Mouse (Mus musculus) small intestine, adult 2 months (tissue): Measurements from ENCODE around the gene Gm43518. TPM values are rescaled to one million over a fixed set of nuclear protein-coding genes. Genes with fewer than 3 reads are reported as not detected.

ENCODE experiments used
- H3K27ac ChIP-seq: fragments of 200-500 bp; 2 replicates; pipeline ENCODE4 v1.5.1; 2012; ENCODE audit warnings: low read depth, low read length, control low read depth, inconsistent platforms; ENCODE audit not compliant: insufficient read depth
- H3K27me3 ChIP-seq: fragments of 200-500 bp; 2 replicates; pipeline ENCODE4 v1.6.1; 2012; ENCODE audit warnings: mild to moderate bottlenecking, moderate library complexity, low read length, inconsistent platforms; ENCODE audit not compliant: control insufficient read depth, insufficient read depth
- H3K36me3 ChIP-seq: fragments of 200-500 bp; 2 replicates; pipeline ENCODE4 v1.6.1; 2012; ENCODE audit warnings: mild to moderate bottlenecking, low read length, control low read depth, inconsistent platforms; ENCODE audit not compliant: control insufficient read depth, insufficient read depth
- H3K4me1 ChIP-seq: fragments of 200-500 bp; 2 replicates; pipeline ENCODE4 v1.6.1; 2012; ENCODE audit warnings: low read length, inconsistent platforms, mixed read lengths; ENCODE audit not compliant: control insufficient read depth, insufficient read depth, insufficient read length
- H3K4me3 ChIP-seq: fragments of 200-500 bp; 2 replicates; pipeline ENCODE4 v1.5.1; 2012; ENCODE audit warnings: low read depth, mild to moderate bottlenecking, control low read depth, inconsistent platforms, low read length, moderate library complexity
- CTCF ChIP-seq: fragments of 200-500 bp; IDR thresholded peaks from 2 replicates; pipeline ENCODE4 v1.5.1; 2012; ENCODE audit warnings: low read depth, mild to moderate bottlenecking, control low read depth, inconsistent platforms, low read length, moderate library complexity, mixed read lengths; ENCODE audit not compliant: insufficient replicate concordance, insufficient read length; ENCODE audit errors: extremely low read depth
- POLR2A ChIP-seq: fragments of 200-500 bp; IDR thresholded peaks from 2 replicates; pipeline ENCODE4 v1.6.1; 2012; ENCODE audit warnings: low read depth, mild to moderate bottlenecking, control low read depth, inconsistent platforms, low read length, moderate library complexity
- WGBS: fragments of 180-500 bp; shearing (Covaris S2); methylation state at CpG from one replicate; pipeline ENCODE4 v1.1.7; 2018; 5-methylcytosine and 5-hydroxymethylcytosine counted together
- polyA plus RNA-seq: library from polyadenylated mRNA; depleted of rRNA; stranded (reverse); fragments of >200 nt; gene quantifications from 2 replicates; pipeline ENCODE4 v1.2.3, GENCODE M21; 2012

The Gm43518 gene
- polyA plus RNA-seq, 1 experiment: 0.44 TPM

- Histone ChIP-seq H3K36me3 (no peaks in the 10 kb centered on the region), H3K4me3 (no peak overlapping the region), H3K27me3 (no peaks in the 10 kb centered on the region), H3K27ac (peak overlapping the region; percentile 87), H3K4me1 (peaks cover 17% of the 10 kb centered on the region)
- no peak for TF ChIP-seq CTCF
- TF ChIP-seq POLR2A: no peak
- WGBS: 32% methylated on average over 5 of the region's 5 CpGs
These were observed 41.2 kb downstream of the Gm43518 start for GRCm38 (mm10) chr5:123968468-123968867.

DNA sequence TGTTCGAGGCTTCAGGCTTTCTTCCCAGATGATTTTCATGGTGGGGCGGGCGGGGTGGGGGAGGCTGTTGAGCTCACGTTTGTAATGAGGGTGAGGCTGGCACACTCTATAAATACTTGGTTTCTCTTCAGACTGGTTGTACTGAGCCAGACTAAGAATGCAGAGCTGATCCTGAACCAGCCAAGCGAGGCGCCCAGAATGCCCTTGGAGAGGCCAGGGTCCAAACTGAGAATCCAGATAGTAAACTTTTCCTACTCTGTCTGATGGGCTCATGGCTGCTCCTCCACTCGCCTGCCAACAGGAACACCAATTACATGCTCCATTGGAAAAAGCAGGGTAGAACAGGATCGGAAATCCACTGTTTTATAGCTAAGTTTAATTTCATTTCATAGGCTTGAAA lies 42.0 kb downstream of the Gm43518 start:
- WGBS: 35% methylated on average over 8 of the region's 8 CpGs
- H3K27ac ChIP-seq: peak overlapping the region; percentile 95
- H3K36me3 ChIP-seq: no peaks in the 10 kb centered on the region
- TF ChIP-seq POLR2A: no peak
- no peak for TF ChIP-seq CTCF
- peaks cover 17% of the 10 kb centered on the region for H3K4me1 ChIP-seq
- H3K27me3 ChIP-seq: no peaks in the 10 kb centered on the region
- H3K4me3 ChIP-seq: no peak overlapping the region

DNA sequence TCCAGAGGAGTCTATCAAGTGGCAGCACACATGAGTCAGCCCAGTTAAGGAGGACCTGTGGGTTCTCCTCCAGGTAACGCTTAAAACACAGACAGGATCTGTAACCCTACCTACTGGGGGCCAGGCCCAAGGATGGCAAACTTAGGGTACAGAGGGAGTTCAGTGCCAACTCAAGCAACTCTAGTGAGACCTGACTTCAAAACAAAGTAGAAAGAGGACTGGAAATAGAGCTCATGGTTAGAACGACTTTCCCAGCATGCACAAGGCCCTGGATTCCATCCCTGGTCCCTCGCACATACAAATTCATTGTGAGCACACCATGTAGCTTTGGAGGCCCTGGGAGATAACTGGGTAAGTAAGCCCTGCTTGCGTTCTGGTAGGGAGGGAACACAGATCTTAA lies 43.4 kb downstream of the Gm43518 start:
- H3K27ac ChIP-seq: no peak overlapping the region
- no peak overlapping the region for H3K4me3 ChIP-seq
- 86% methylated on average over 4 of the region's 4 CpGs for WGBS
- H3K36me3 ChIP-seq: no peaks in the 10 kb centered on the region
- no peak for TF ChIP-seq CTCF
- no peak for TF ChIP-seq POLR2A
- H3K27me3 ChIP-seq: no peaks in the 10 kb centered on the region
- H3K4me1 ChIP-seq: peaks cover 17% of the 10 kb centered on the region

DNA sequence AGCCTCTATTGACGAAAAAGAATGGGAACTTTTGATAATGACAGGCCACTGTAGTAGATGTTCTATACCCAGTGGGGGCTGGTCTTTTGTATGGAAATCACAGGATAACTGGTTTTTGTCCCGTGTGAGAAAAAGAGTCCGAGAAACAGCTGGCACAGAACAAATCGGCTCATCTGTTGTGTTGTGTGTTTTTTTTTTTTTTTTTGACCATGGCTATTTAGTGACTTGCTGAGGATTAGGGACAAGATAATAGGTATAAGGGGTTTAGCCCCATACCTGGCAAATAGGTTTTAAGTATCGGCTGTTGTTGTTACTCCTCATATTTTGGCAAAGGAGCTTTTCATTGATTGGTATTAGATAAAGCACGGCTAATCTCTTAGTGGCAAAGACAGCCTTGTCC lies 45.2 kb downstream of the Gm43518 start:
- H3K27me3 ChIP-seq: no peaks in the 10 kb centered on the region
- TF ChIP-seq POLR2A: no peak
- TF ChIP-seq CTCF: no peak
- H3K36me3 ChIP-seq: no peaks in the 10 kb centered on the region
- peaks cover 20% of the 10 kb centered on the region for H3K4me1 ChIP-seq
- 66% methylated on average over 6 of the region's 6 CpGs for WGBS
- H3K27ac ChIP-seq: no peak overlapping the region
- no peak overlapping the region for H3K4me3 ChIP-seq

DNA sequence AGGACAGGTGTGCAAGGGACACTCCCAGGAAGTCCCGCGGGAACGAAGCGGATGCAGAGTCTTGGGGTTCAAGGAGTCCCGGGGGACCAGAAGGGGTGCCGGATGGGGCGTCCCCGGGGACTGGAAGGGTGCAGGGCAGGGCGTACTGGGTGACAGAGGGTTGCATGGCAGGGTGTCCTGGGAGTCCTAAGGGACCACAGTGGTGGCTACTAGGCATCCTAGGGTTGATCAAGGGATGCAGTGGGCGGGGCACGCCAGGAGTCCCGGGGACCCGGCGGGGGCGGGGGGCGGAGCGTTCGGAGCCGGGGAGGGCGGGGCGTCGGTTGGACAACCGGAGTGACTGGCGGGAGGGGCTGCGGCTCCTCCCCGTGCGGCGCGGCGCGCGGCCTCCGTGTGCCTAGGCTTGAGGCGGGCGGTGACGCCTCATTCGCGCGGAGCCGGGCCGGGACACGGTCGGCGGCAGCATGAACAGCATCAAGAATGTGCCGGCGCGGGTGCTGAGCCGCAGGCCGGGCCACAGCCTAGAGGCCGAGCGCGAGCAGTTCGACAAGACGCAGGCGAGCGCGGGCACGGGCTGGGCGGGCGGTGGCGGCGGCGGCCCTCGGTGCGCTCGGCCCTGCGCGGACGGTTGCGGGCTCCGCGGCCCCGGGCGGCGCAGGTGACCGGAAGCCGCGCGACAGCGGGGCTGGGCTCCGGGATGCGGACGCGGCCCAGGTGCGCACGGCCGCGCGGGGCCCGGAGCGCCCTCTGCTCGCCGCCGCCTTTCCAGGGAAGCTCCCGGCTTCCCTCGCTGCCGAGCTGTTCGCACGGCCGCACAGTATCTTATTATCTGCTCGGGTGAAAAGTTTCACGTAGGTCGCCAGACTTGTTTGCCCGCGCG lies 46.3 kb downstream of the Gm43518 start, which contains the start of gene Hip1r:
Gene Hip1r (plus strand): TSS at position 330 of the 880 bp plus-strand sequence.
- Histone ChIP-seq H3K4me1 (peaks cover 21% of the 10 kb centered on the region), H3K27me3 (no peaks in the 10 kb centered on the region), H3K36me3 (no peaks in the 10 kb centered on the region), H3K4me3 (peak within 1 kb of the TSS; percentile 92), H3K27ac (peak within 1 kb of the TSS; percentile 81)
- peak; percentile 92 for TF ChIP-seq POLR2A
- no peak for TF ChIP-seq CTCF
- WGBS: 1% methylated on average over 104 of the region's 106 CpGs

- H3K27ac ChIP-seq: peak overlapping the region; percentile 81
- WGBS: 1% methylated on average over 14 of the region's 14 CpGs
- TF ChIP-seq POLR2A: no peak
- TF ChIP-seq CTCF: no peak
- H3K4me1 ChIP-seq: peaks cover 19% of the 10 kb centered on the region; the same call in 1 of the 2 replicates
- H3K27me3 ChIP-seq: no peaks in the 10 kb centered on the region
- H3K4me3 ChIP-seq: peak overlapping the region; percentile 92
- H3K36me3 ChIP-seq: no peaks in the 10 kb centered on the region
These were observed 46.9 kb downstream of the Gm43518 start for GRCm38 (mm10) chr5:123974179-123974485.

DNA sequence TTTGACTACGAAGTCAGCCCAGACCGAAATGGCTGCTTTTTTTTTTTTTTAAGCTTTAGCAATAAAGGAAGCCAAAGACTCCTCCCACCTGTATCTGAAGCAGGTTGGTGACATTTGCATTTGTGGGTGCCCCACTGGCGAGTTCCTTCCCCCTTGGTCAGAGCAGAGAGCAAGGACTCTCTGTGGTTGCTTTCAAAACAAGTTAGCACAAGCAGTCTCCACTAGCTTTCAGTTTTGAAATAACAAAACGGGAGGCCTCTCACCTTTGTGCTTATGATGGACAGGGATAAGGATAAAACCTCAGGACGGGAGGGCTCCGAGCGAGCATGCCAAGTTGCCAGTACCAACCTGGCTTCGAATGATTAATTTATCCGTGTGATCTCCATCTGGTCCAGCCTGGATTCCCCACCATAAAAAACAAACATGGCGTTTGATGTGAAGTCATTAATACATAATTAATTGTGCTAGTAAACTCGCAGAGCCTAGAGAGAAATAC lies 47.4 kb downstream of the Gm43518 start:
- no peak for TF ChIP-seq POLR2A
- no peak for TF ChIP-seq CTCF
- 9% methylated on average over 11 of the region's 11 CpGs for WGBS
- Histone ChIP-seq H3K36me3 (peaks cover 5% of the 10 kb centered on the region; the same call in 1 of the 2 replicates), H3K27ac (peak overlapping the region; percentile 65), H3K27me3 (no peaks in the 10 kb centered on the region), H3K4me3 (peak overlapping the region; percentile 56), H3K4me1 (peaks cover 15% of the 10 kb centered on the region; the same call in 1 of the 2 replicates)
